Mouse (Mus musculus): ENCODE results near the gene Pikfyve. TPM values are rescaled to one million over a fixed set of nuclear protein-coding genes. Genes with fewer than 3 reads are reported as not detected.

Gene Pikfyve
- polyA plus RNA-seq (2015; fragmentation: Illumina TruSeq; extraction: RNeasy Lipid Tissue Mini Kit (QIAGEN cat#74804); ENCODE audit: insufficient read depth, low read depth, low replicate concordance), result 4.5 TPM

GRCm38 (mm10) chr1:65186287-65187073, at the start of gene Pikfyve, which contains the start of gene Idh1:
Gene Pikfyve (plus strand): TSS chr1:65186683.
Gene Idh1 (minus strand): TSS chr1:65186500.

DNA sequence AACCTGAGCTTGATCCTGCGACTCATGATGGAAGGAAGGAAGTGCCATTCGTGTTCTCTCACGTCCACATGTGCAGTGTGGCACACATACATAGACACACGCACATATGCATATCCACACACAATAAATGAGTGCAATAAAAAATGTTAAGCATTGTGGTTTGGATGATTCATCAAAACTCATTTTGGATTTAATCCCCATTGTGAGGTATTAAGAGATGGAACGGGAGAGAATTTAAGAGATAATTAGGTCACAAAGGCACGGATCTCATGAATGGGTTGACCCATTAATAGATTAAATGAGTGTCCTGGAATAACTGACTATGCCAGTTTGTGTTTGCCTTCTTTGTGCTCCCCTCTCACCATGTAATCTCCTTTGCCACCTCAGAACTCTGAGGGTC, 95.3 kb downstream of the Pikfyve start, which contains the start of gene Pth2r:
Gene Pth2r, plus strand, starts transcription at position 301 of the 400 bp plus-strand sequence.

Other genes with a start within 250 kb of the Pikfyve start
- 1.3 TPM for gene Plekhm3, start 229.9 kb upstream of the Pikfyve start, polyA plus RNA-seq (2015; fragmentation: Illumina TruSeq; extraction: RNeasy Lipid Tissue Mini Kit (QIAGEN cat#74804); ENCODE audit: insufficient read depth, low read depth, low replicate concordance)
- gene Akr1cl, start 153.9 kb upstream of the Pikfyve start, polyA plus RNA-seq (2015; fragmentation: Illumina TruSeq; extraction: RNeasy Lipid Tissue Mini Kit (QIAGEN cat#74804); ENCODE audit: insufficient read depth, low read depth, low replicate concordance), result not detected
- gene Cryge, start 135.5 kb upstream of the Pikfyve start, polyA plus RNA-seq (2015; fragmentation: Illumina TruSeq; extraction: RNeasy Lipid Tissue Mini Kit (QIAGEN cat#74804); ENCODE audit: insufficient read depth, low read depth, low replicate concordance), result not detected
- not detected for gene Crygd, start 123.2 kb upstream of the Pikfyve start, polyA plus RNA-seq (2015; fragmentation: Illumina TruSeq; extraction: RNeasy Lipid Tissue Mini Kit (QIAGEN cat#74804); ENCODE audit: insufficient read depth, low read depth, low replicate concordance)
- gene Crygc, start 113.0 kb upstream of the Pikfyve start, polyA plus RNA-seq (2015; fragmentation: Illumina TruSeq; extraction: RNeasy Lipid Tissue Mini Kit (QIAGEN cat#74804); ENCODE audit: insufficient read depth, low read depth, low replicate concordance), result not detected
- gene Crygb, start 104.4 kb upstream of the Pikfyve start, polyA plus RNA-seq (2015; fragmentation: Illumina TruSeq; extraction: RNeasy Lipid Tissue Mini Kit (QIAGEN cat#74804); ENCODE audit: insufficient read depth, low read depth, low replicate concordance), result not detected
- gene Cryga, start 83.3 kb upstream of the Pikfyve start, polyA plus RNA-seq (2015; fragmentation: Illumina TruSeq; extraction: RNeasy Lipid Tissue Mini Kit (QIAGEN cat#74804); ENCODE audit: insufficient read depth, low read depth, low replicate concordance), result not detected
- gene Gm28845, start 67.1 kb upstream of the Pikfyve start, polyA plus RNA-seq (2015; fragmentation: Illumina TruSeq; extraction: RNeasy Lipid Tissue Mini Kit (QIAGEN cat#74804); ENCODE audit: insufficient read depth, low read depth, low replicate concordance), result not detected
- not detected for gene D630023F18Rik, start 63.5 kb upstream of the Pikfyve start, polyA plus RNA-seq (2015; fragmentation: Illumina TruSeq; extraction: RNeasy Lipid Tissue Mini Kit (QIAGEN cat#74804); ENCODE audit: insufficient read depth, low read depth, low replicate concordance)
- gene Idh1, start 183 bp upstream of the Pikfyve start, polyA plus RNA-seq (2015; fragmentation: Illumina TruSeq; extraction: RNeasy Lipid Tissue Mini Kit (QIAGEN cat#74804); ENCODE audit: insufficient read depth, low read depth, low replicate concordance), result 12.2 TPM
- gene Pth2r, start 95.4 kb downstream of the Pikfyve start, polyA plus RNA-seq (2015; fragmentation: Illumina TruSeq; extraction: RNeasy Lipid Tissue Mini Kit (QIAGEN cat#74804); ENCODE audit: insufficient read depth, low read depth, low replicate concordance), result not detected